Mouse (Mus musculus) liver, embryonic 15.5 days (tissue): ENCODE measurements around the gene Kcne1l. TPM values are rescaled to one million over a fixed set of nuclear protein-coding genes. Genes with fewer than 3 reads are reported as not detected.

Experiments
- ATAC-seq: fragments of 200-750 bp; cut with Nextera tagmentation; 2 replicates; pipeline ENCODE4 v1.8.0; 2017; ENCODE audit warnings: moderate number of reproducible peaks, mild to moderate bottlenecking, moderate library complexity; ENCODE audit not compliant: insufficient read depth
- H3K27ac ChIP-seq: fragments of 300-500 bp; sonication (generic); replicated peaks from 2 replicates; pipeline ENCODE4 v1.5.1; 2015; ENCODE audit warnings: mild to moderate bottlenecking, inconsistent platforms
- H3K27me3 ChIP-seq: fragments of 300-500 bp; sonication (generic); 2 replicates; pipeline ENCODE4 v1.6.1; 2015; ENCODE audit warnings: mild to moderate bottlenecking, inconsistent platforms
- H3K36me3 ChIP-seq: fragments of 300-500 bp; sonication (generic); replicated peaks from 2 replicates; pipeline ENCODE4 v1.6.1; 2015; ENCODE audit warnings: moderate library complexity, mild to moderate bottlenecking, inconsistent platforms
- H3K4me1 ChIP-seq: fragments of 300-500 bp; sonication (generic); replicated peaks from 2 replicates; pipeline ENCODE4 v1.6.1; 2015; ENCODE audit warnings: inconsistent platforms
- H3K4me2 ChIP-seq: fragments of 300-500 bp; sonication (generic); 2 replicates; pipeline ENCODE4 v1.6.1; 2015; ENCODE audit warnings: moderate library complexity, mild to moderate bottlenecking, inconsistent platforms
- H3K4me3 ChIP-seq: fragments of 300-500 bp; sonication (generic); replicated peaks from 2 replicates; pipeline ENCODE4 v1.5.1; 2015; ENCODE audit warnings: mild to moderate bottlenecking, inconsistent platforms
- H3K9ac ChIP-seq: fragments of 300-500 bp; sonication (generic); 2 replicates; pipeline ENCODE4 v1.6.1; 2015; ENCODE audit warnings: moderate library complexity, mild to moderate bottlenecking, inconsistent platforms
- H3K9me3 ChIP-seq: fragments of 300-500 bp; sonication (generic); replicated peaks from 2 replicates; pipeline ENCODE4 v1.6.1; 2016; ENCODE audit warnings: inconsistent platforms
- WGBS: fragments of 180-500 bp; shearing (Covaris S2); methylation state at CpG from one replicate; pipeline ENCODE4 v1.1.7; 2015; ENCODE audit warnings: mixed read lengths; ENCODE audit not compliant: insufficient replicate concordance; 5-methylcytosine and 5-hydroxymethylcytosine counted together
- polyA plus RNA-seq: library from polyadenylated mRNA; unstranded; fragments of >200 nt; fragmentation: Nextera tagmentation; extraction: Ambion mirVana; gene quantifications from 2 replicates; pipeline ENCODE4 v1.2.1, GENCODE M21; 2015

The Kcne1l gene
- polyA plus RNA-seq, 1 experiment from 2014 or later = 1.0 TPM

GRCm38 (mm10) chrX:142285905-142286304, 20.2 kb downstream of the Kcne1l start:
- no peak overlapping the region for H3K4me3 ChIP-seq
- H3K27ac ChIP-seq = no peak overlapping the region
- no peaks in the 10 kb centered on the region for H3K4me1 ChIP-seq
- H3K9me3 ChIP-seq = no peaks in the 10 kb centered on the region
- peaks cover 4% of the 10 kb centered on the region; the same call in 1 of the 2 replicates for H3K27me3 ChIP-seq
- 41% methylated on average over 5 of the region's 5 CpGs for WGBS
- no peak for ATAC-seq
- no peaks in the 10 kb centered on the region for H3K36me3 ChIP-seq
- no peak overlapping the region for H3K4me2 ChIP-seq
- no peak overlapping the region for H3K9ac ChIP-seq

GRCm38 (mm10) chrX:142276573-142276972, 29.5 kb downstream of the Kcne1l start:
- Histone ChIP-seq H3K27me3 (0 out of 2 replicates have a peak, but pooled peaks cover 4% of the 10 kb centered on the region), H3K9ac (no peak overlapping the region), H3K9me3 (no peaks in the 10 kb centered on the region), H3K4me3 (no peak overlapping the region), H3K36me3 (no peaks in the 10 kb centered on the region), H3K4me2 (no peak overlapping the region), H3K4me1 (no peaks in the 10 kb centered on the region), H3K27ac (no peak overlapping the region)
- ATAC-seq = no peak
- WGBS = 51% methylated on average over 3 of the region's 3 CpGs

- no peak overlapping the region for H3K9ac ChIP-seq
- H3K36me3 ChIP-seq = no peaks in the 10 kb centered on the region
- no peak for ATAC-seq
- no peak overlapping the region for H3K4me3 ChIP-seq
- 66% methylated on average over 3 of the region's 3 CpGs for WGBS
- H3K27ac ChIP-seq = no peak overlapping the region
- 0 out of 2 replicates have a peak, but pooled peaks cover 4% of the 10 kb centered on the region for H3K27me3 ChIP-seq
- no peak overlapping the region for H3K4me2 ChIP-seq
- H3K4me1 ChIP-seq = no peaks in the 10 kb centered on the region
- no peaks in the 10 kb centered on the region for H3K9me3 ChIP-seq
Observed at GRCm38 (mm10) chrX:142276031-142276430, 30.1 kb downstream of the Kcne1l start.

Other genes with a start within 250 kb of the Kcne1l start
- not detected in 2 replicates for gene Gucy2f, start 109.4 kb downstream of the Kcne1l start, polyA plus RNA-seq
- gene Nxt2, start 79.5 kb downstream of the Kcne1l start, polyA plus RNA-seq = 7.1 and 7.7 TPM in 2 replicates
- 12.7 and 13.4 TPM in 2 replicates for gene Acsl4, start 84.2 kb upstream of the Kcne1l start, polyA plus RNA-seq